Mouse (Mus musculus) small intestine, adult 2 months (tissue): ENCODE measurements around the gene 9430097D07Rik.
A peak's percentile ranks its signal among the peaks of the same experiment; 100 is the strongest.

ENCODE experiments used
- CTCF ChIP-seq: fragments of 200-500 bp; IDR thresholded peaks from 2 replicates; pipeline ENCODE4 v1.5.1; 2012; ENCODE audit warnings: low read depth, mild to moderate bottlenecking, control low read depth, inconsistent platforms, low read length, moderate library complexity, mixed read lengths; ENCODE audit not compliant: insufficient replicate concordance, insufficient read length; ENCODE audit errors: extremely low read depth
- POLR2A ChIP-seq: fragments of 200-500 bp; IDR thresholded peaks from 2 replicates; pipeline ENCODE4 v1.6.1; 2012; ENCODE audit warnings: low read depth, mild to moderate bottlenecking, control low read depth, inconsistent platforms, low read length, moderate library complexity

DNA sequence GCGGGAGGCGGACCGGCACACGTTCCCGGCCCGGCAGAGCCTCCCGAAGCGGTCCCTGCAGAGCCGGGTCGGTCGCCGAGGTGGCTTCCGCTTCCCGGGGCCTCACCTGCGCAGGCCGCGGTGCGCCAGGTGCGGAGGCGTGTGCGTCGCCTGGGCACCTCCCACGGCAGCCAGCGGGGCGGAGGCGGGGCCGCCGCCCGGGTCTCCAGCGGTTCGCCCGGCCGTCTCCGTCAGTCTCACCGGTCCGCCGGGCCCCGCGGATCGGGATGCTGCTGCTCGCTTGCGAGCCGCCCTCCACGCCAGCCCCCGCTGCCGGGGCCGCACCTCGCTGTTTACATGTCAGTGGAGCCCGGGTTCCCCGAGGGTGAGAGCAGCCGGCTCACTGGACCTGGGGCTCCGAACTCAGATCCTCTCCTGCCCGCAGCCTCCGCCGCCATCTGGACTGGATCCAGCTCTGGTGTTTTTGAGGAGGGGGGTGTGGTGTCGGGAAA, 39.9 kb downstream of the 9430097D07Rik start:
- TF ChIP-seq CTCF (no peak), POLR2A (peak; percentile 88)
